Mouse (Mus musculus): ENCODE results near the gene Pecr.

Pecr gene

GRCm38 (mm10) chr1:72210803-72211679 lies 73.1 kb downstream of the Pecr start:
- in situ Hi-C loops (cut with MboI; ENCODE audit: low sequenced_read_pairs): no loop called here
